Mouse (Mus musculus) layer of hippocampus, adult 11-12 months (tissue): Measurements from ENCODE around the gene Ddx52.
A peak's percentile ranks its signal among the peaks of the same experiment; 100 is the strongest.

Experiments used
- DNase-seq: peaks from one replicate; pipeline ENCODE4 v3.0.0; 2022; ENCODE audit warnings: low spot score

The Ddx52 gene

DNA sequence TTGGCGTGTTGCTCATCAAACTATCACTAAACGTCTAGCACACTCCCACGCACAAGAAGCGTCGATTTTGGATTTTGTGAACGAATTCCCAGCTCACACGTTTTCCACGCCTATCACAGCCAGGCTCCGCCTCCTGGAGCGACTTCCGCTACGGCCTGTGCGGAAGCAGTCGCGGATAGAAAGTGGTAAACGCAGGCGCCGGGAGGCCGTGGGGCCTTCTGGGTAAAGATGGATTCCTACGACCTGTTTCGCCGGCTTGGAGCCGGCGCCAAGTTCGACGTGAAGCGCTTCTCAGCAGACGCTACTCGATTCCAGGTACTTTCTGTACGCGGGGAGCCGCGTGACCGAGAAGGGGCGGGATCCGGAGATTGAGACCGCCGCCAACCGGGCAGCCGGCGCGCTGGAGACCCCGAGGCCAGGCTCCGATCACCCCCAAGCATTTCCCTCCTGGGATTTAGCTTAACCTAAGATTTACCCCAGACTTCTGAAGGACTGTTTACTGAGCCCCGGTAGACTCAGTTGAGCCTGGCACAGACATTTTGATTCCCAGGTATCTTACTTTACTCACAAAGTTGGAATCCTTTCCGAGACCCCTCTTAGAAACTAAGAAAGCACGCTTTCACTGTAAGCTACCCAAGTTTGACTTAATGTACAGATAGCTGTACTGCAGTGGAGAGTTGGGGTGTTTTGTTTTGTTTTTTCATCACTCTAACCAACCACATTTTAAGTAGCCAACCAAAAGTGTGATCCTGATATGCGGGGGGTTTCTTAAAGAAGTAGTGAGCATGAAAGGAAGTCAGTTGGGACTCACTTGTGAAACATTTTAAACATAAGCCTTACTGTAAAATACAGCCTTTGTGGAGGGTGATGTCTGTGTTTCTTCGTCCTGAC is at the start of gene Ddx52:
Ddx52 (plus strand) TSS at position 113 of the 891 bp plus-strand sequence.
- DNase-seq: peak; percentile 90

DNA sequence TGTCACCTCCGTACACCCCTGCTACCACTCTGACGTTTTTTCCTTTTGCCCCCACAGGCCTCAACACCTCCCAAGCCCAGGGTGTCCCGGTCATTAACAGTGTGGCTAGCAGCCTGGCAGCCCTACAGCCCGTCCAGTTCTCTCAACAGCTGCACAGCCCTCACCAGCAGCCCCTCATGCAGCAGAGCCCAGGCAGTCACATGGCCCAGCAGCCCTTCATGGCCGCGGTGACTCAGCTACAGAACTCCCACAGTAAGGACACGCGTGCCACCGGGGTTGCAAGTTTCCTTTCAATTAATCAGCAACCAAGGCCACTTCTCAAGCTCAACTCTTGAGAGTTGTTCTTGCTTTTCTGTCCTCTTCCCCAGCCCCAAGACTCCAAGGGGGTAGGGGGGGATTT is 48.5 kb upstream of the Ddx52 start:
- no peak for DNase-seq

DNA sequence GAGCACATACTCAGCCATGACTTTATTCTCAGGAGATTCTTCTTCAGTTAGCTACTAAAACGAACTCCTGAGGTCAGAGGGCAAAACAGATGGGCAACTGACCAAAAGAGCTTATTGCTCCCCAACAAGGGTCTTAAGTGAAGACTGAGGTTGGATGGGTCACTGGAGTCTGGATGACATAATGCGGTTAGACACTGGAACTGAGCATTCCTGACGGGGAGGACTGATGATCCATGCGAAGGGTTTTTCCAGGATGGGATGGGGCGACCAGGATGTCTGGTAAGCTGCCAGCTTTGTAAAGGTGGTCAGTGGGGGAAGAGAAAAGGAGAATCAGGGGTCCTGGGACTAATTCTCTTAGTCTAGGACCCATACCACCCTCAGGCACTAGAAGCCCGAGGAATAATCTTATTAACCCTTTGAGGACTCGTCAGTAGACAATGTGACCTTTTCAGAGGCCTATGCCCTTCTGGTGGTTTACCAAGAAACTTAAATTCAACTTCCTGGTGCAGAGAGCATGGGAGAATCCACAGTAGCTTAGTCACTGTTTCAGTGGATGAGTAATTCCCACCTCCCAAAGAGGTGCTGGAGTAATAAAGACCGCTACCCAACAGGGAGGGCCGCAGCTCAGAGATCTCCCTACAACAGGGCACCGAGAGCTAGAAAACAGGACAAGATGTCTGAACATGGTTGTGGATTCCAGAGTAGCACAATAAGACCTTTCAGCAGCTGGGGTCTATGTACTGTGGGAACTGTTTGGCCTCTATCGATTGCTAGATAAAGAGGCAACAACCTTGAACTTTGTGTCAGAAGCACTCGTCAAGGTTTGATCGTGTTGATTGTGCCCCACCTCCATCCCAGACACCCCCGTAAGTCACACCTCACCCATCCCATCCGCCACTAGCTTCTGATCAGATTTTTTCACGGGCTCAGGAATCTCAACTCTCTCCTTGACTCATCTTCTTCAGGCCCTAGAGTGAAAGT is 45.1 kb upstream of the Ddx52 start:
- no peak for DNase-seq

DNA sequence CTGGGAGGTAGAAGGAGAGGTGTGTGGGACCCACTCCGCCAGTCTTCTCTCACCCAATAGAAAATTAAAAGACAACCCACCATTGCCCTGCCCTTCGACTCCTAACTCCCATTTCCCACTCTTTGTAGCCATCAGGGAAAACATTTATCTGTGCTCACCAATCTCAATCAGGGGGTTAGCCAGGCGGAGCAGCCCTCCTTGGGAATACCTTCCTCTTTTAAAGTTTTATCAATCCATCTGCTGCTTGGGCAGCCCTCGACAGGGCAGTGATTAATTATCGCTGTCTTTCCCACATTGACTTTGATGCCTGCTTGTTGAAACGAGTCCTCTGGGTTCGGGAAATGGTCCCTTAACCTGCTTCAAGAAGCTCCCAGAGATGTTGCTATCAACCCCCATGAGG is 44.3 kb upstream of the Ddx52 start:
- DNase-seq: no peak

DNA sequence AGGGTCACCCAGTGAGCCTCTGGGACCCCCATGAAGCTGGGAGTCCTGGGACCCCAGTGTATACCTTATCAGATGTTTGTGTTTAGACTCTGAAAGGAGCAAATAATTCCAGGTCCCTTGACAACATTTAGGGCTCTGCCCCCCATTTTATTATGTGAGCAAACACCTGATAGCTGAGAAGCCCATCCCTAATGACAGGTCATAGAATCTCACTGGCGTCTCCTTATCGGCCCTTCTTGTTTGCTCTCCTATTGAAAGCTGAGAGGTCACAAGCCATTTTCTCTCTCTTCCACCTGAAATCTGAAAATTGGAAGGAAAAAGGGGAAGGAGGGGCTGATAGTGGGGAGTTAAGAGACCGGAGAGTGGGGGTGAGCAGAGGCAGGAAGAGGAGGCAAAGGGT is 39.0 kb upstream of the Ddx52 start:
- no peak for DNase-seq

DNA sequence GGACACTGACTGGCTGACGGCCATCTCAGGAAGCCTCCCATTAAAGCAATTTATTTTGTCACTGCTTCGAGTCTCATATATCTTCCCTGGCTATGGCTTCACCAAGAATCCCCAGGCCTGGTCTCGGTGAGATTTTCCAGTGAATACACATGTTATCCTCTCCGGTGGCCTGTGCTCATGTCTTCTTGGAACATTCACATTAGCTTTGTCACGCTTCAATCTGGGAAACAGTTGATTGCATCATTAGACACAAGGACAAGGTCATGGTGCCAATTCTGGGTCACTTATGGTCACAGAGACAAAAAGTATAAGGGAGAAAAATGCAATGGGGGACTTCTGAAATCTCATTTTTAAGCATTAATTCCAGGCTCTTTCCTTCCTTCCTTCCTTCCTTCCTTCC is 36.1 kb upstream of the Ddx52 start:
- no peak for DNase-seq

DNA sequence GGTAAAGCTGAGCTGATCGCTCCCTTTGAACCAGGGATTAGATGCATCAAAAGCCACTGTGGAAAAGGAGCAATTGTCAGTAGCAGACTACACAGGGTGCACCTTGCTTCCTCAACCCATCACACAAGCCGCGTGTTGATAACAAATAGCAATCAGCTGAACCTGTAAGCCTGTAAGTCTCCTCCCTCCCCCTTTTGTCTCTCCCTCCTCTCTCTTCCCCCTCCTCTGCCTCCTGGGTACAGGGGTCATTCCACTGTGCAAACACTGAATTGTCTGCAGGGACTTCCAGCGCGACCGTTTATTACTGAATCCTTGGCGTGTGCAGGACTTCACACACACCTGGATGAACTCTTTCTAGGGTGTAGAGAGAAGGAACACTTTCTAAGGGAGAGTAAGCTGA is 33.5 kb upstream of the Ddx52 start:
- DNase-seq: no peak

DNA sequence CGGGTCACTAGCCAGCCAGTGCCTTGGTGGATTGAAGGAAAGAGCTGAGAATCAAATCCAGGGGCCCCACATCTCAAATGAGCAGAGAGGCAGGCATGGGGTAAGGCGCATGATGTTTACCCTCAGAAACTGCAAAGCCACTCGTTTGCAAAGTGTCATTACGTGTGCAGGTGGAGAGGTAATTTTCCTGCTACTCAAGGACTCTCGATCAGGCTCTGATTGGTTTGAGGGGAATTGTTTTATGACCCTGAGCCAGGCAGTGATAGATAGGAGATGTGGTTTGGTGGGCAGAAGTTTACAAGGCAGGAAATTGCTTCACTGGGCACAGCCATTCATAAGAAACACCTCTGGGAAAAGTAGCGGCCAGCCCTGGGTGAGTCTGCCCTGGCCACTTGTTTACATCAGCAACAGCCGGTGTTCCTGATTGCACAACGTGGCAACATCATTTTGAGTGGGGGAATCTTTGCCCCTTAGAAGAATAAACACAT is 28.0 kb upstream of the Ddx52 start:
- DNase-seq: no peak

DNA sequence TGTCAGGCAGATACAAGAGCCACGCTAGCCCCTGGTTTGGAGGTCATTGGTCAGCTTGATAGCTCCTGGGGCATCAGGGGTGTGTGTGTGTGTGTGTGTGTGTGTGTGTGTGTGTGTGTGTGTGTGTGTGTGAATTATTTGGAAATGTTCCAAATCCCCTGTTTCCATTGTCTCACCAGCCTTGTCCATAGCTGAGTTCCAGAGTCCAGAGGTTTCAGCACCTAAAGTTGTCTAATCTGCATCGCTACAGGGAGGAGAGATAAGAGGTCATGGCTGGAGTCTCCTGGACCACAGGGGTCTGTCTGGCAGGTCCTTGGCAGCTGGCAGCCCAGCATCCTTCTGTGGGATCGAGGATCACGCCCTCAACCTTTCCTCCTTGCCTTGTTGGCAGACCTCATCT is 27.4 kb upstream of the Ddx52 start:
- no peak for DNase-seq

DNA sequence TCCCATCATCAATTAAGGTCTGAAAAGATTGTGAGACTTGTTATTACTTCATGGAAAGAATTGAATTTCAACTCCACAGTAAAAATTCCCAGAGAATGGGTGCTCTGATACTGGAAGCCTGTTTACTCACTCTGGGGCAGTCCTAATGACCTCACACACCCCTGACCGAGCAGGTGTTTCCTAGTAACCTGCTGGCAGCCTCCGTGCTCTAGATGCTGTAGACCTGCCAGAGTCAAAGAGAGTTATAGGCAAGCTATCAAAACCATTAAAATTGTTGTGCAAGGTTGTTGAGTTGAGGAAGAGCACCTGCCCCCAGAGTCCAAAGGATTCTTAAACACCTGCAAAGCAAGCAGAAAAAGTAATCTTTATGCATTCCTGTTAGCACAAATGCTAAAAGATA is 19.3 kb upstream of the Ddx52 start:
- DNase-seq: no peak

DNA sequence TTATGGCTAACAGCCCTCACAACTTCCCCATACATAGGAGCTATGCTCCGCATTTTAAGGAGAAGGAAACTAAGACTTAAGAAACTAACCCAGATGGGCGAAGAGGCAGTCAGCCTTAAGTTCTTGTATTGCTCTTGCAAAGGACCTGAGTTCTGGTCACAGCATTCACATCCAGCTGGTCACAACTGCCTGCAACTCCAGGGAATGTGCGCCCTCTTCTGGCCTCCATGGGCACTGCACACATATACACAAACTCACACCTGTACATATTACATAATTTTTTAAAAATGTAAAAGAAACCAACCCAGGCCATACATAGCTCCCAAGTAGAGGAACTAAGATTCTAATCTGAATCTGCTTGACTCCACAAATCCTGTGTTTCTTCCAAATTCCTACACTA is 14.8 kb upstream of the Ddx52 start:
- no peak for DNase-seq

DNA sequence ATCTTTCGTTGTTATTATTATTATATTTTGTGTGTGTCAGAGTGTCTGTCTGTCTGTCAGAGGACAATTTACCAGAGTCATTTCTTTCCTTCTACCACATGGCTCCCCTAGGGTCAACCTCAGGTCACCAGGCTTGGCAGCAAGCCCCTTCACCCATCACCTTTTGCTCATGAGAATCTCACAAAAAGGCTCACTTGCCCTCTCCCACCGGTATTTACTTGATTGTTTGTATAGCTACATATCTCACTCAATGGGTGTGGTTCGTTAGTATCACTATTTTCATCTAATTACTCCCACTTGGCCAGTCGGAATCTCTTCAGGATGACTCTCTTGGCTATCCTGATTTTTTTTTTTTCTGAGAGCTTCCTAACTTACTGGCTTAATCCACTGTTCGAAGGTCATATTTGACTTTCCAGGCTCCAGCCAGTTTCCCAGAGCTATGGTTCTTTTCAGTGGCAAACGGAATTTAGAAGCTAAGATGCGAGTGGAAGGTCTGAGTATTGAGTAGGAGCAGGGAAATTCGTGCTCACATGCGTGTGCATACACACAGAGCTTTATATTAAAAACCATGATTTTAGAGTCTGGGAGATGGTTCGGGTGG is 9.3 kb upstream of the Ddx52 start:
- no peak for DNase-seq

DNA sequence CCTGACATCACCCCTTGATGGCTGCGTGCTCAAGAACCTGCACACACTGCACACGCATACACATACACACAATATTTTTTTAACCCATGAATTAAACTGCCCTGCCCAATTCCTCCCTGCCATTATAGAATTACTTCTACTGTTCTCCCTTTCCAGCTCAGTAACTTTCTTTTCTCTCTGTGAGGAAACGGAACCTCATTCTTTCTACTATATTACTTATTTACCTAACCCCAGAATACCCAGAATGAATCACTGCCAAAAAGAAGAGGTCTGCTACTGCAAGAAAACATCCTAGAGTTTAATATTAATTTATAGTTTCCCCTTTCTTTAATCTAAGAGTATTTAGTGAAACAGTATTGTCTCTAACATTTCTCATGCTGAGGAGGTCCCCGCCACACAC is 8.5 kb upstream of the Ddx52 start:
- no peak for DNase-seq

DNA sequence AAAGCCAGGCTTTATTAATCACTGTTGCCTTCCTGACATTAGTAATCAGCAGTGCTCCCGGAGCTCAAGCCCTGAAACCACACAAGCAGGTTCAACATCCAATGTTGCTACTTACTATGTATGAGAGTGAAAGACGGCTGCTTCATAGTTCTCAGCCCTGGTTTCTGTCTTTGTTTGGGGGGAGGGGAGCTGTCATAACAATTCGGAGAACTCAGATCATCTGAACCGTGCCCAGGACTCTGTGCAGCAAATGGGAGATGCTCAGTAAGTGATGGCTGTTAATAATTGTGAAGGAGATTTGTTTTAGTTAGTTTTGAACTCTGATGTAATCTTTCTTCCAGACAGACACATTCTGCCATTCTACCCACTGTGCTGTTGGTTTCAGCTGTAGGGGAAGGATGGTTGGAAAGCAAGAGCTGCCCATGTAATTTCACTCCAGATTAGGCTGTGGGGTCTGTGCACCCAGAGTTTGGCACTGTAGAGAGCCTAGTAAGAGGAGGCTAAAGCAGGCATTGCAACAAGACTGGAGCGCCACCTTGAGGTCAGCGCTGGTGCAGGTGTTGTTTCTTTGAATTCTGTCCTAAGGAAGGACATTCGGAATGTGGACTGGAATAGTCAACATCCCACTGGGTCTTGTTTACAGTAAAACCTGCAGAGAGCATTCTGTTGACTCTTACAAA is 5.7 kb upstream of the Ddx52 start:
- DNase-seq: peak; percentile 84

DNA sequence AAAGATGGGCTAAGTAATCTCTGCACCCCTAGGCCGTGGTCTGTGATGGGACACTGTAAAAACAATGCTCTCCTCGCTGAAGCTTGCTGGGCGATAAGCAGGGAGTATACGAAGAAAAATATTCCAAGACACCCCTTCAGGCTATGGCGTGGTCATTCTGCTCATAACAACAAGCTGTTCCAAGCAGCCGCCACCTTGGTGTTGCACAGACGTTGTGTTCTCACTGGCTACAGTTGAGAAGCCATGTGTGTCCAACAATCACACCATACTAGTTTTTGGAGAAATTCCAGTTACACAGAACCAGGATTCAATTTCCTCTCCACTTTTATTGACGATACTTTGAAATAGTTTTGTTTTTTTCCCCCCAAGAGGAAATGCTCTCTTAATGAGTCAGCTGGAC is 3.3 kb upstream of the Ddx52 start:
- no peak for DNase-seq

DNA sequence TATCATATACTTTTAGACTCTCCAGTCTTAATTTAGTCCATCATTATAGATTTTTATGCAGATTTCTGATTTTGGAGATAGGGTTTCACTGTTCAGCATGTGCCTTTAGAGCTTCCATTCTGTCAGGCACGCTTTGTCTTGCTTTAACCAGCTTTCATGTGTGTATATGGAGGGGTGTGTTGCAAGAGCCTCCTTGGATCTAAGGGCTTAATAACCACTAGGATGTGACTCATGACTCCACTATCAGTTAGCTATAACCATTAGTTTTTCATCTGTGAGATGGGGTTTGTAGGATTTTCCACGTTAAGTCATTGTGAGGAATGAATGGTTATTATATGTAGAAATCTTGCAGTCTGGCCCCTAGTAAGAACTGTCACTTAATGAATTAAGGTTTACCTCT is 15.0 kb downstream of the Ddx52 start:
- no peak for DNase-seq

DNA sequence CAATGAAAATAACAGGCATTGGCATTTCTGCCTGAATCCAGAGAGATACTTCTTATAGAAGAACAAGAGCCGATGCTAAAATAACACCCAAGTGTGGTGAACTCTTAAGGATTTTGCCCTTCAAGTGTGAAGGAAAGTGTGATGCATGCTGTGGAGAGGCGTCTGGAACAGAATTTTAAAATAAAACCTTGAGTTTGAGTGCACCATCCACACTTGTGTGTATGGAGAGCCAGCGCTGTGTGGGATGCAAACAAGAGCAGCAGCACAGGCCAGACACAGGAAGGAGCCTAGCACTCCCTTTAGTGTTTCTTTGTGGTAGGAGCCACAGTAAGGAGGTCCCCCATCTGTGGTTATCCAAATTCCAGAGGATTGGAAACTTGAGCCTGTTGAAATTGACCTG is 20.1 kb downstream of the Ddx52 start:
- DNase-seq: no peak

DNA sequence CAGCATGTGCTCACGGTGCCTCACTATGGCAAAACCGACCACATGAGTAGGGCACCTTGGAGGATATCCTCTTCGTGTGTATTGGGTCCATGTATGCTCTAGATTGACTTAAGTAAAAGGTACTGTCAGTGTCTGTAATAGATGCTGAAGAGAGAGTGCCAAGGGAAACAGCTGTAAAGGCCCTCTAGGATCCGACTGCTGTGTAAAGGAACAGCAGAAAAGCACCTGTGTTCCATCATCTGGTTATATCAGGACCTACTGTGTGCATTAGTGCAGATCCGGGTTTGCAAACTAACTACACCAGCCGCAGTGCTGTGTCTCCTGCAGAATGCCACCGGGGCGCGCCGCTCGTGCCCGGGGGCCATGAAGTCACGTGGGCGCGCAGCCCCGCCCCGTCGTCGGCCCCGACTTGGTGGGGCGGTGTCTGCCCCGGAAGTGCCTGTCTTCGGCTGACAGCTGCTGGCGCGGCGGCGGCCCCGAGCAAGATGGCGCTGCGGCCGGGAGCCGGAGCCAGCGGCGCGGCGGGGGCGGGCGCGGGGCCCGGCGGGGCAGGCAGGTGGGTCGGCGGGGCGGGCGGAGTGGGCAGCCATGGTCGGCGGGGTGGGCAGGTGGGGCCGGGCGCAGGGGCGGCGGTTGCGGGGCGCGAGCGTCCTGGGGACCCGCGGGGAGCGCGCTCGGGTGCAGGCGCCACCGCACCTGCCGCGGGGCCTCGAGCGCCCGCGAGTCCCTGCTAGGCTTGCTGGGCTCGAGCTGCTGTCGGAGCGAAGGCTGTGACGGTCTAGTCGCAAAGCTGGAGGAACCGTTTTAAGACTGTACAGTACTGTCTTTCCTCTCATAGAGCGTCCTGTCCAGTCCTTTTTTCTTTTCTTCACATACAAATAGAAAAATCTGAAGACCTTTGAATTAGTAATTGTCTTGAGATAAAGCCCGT is 22.4 kb downstream of the Ddx52 start, which contains the start of gene Synrg:
Synrg (plus strand) TSS at position 438 of the 931 bp plus-strand sequence.
- peak; percentile 92 for DNase-seq

DNA sequence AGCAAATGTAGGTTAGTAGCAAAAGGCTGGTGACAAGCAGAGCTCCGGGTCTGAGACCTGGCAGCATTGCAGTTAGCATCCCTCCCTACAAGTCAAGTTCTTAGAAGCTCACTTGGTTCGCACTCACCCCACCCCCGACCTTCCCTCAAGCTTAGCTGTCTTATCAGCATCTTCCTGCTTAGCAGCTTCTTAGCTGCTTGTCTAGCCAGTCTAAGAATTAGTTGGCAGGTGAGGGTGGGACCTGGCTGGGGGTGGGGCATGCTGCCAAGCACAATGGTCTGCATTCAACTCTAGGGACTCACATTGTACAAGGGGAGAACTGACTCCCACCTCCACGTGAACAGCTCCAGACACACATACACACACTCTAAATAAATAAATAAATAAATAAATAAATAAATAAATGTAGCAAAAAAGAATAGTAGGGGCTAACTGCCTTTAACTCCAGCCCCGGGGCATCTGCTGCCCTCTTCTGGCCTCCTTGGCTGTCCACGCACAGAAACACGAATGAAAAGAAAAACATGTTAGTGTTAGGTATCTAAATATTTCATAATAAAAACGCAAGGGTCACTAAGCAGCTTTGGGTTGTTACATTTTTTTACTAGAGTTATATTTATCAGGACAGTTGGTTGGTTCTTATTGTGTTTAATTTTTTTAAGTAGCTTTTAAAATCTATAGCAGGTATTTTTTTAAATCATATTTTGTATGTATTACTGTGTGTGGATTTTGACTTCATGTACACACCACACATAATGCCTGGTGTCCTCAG is 25.8 kb downstream of the Ddx52 start:
- DNase-seq: no peak

DNA sequence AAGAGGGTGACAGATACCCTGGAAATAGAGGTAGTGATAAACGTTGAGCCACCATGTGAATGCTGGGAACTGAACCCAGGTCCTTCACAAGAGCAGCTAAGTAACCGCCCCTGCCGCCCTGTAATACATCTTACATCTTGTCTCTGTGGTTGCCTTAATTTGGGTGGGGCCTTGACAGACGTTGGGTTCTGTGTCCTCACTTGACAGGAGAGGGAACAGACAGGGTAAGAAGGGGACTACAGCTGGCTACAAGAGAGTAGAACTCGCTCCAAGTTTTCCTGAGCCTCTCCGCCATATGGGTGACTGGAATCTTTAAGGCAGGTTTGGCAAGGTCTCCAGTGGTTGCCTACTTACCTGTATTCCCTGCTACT is 26.3 kb downstream of the Ddx52 start:
- no peak for DNase-seq
